Mouse (Mus musculus) G1E (cell line): ENCODE results near the gene D17Wsu92e.

Experiments used
- CTCF ChIP-seq: IDR thresholded peaks from 2 replicates; pipeline ENCODE4 v1.5.1; 2012; ENCODE audit warnings: low read depth, low read length, inconsistent platforms, mixed read lengths
- GATA1 ChIP-seq: IDR thresholded peaks from 2 replicates; pipeline ENCODE4 v1.6.1; 2012; ENCODE audit warnings: borderline replicate concordance, low read length, inconsistent platforms, mixed read lengths
- POLR2AphosphoS5 ChIP-seq: IDR thresholded peaks from 2 replicates; pipeline ENCODE4 v1.6.1; 2012; ENCODE audit warnings: low read depth, low read length, inconsistent platforms; ENCODE audit not compliant: insufficient replicate concordance

DNA sequence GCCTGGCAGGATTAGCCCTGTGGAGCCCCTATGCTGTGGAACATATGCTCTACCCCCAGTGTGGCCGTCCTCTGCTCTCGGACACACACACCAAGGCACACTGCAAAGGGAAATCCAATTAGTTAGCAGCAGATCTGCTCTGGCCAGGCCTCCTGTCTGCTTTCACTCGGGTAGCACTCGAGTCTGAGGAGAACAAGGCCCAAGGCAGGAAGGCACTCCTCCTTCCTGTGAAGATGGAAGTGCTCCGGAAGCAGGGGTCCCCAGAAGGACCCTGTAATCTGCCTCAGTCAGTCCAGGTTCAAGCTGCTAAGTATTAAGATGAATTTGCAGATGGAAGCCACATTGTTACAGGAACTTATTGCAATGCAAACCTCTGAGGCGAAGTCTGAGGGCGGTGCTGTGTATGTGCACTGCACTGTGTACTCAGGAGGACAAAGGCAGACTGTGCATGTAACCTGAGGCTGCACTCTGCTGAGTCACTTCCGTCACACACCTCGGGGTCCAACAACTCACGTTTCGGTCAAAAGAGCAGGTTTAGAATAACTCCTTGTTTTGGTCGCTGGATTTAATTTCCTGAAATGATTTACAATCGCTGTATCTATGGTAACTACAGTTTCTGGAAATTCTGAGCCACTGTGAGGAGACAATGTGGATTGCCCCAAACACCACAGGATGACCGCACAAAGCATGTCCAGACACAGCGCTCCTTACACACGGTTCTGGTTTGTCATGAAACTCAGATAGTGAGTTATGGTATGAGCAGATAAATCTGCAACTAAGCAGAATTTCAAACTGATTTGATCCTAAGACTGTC lies 20.5 kb downstream of the D17Wsu92e start:
- TF ChIP-seq CTCF (no peak), GATA1 (no peak), POLR2AphosphoS5 (no peak)
